In the genomic region with DNA sequence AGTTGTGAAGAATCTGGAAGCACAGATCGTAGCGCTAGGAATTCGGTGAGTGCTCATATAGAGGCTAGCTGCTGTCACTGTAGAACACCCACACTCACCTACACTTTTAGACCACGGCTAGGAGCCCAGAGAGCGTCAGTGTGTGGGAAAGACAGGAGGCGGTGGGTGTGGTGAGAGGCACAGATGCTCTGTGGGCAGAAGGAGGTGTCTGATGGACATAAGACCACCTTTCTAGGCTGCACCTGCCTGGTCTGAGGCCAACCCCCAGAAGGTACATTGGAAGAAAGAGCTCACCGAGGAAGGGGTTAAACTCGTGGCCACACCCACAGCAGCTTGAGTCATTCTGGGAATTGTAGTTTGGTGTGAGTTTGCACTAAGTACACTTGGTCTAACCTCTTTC, we compare ENCODE assay signal across 1 mouse cellular context.
TF ChIP-seq lines count a peak whose summit lies in the region.

No protein-coding gene starts in this region.

TF ChIP-seq in CH12.LX, 34 proteins besides CTCF, POLR2A, EP300 and RAD21:
- TF ChIP-seq ETS1 (conservative IDR thresholded peaks at IDR 0.05; ENCODE audit: low read depth, low read length), result no peak
- peak; percentile 82 for TF ChIP-seq HCFC1 (IDR thresholded peaks at IDR 0.05; ENCODE audit: low read depth, low read length)
